Mouse (Mus musculus) gastrocnemius, postnatal 4 days (tissue): ENCODE data around the gene Rmnd1. TPM values are rescaled to one million over a fixed set of nuclear protein-coding genes. Genes with fewer than 3 reads are reported as not detected.

Experiments
- DNase-seq, 2 experiments: peaks; one replicate each; pipeline ENCODE4 v3.0.0; 2021 to 2022; ENCODE audit warnings: low spot score in 2 of 2, mixed read lengths in 2 of 2
- total RNA-seq, 2 experiments: library from RNA; stranded (reverse); gene quantifications; 2 replicates each; pipeline ENCODE4 v1.2.3; 2021

The Rmnd1 gene
- total RNA-seq, 2 experiments from 2014 or later: 24.6 to 34.3 TPM

GRCm38 (mm10) chr10:4395321-4395720 lies 36.9 kb downstream of the Rmnd1 start:
- no peak for DNase-seq

- no peak for DNase-seq
These were observed 40.3 kb downstream of the Rmnd1 start for GRCm38 (mm10) chr10:4391851-4392250.

GRCm38 (mm10) chr10:4391076-4391475 lies 41.1 kb downstream of the Rmnd1 start:
- DNase-seq: no peak

GRCm38 (mm10) chr10:4390550-4390949 lies 41.6 kb downstream of the Rmnd1 start:
- no peak for DNase-seq

GRCm38 (mm10) chr10:4389461-4390112 lies 42.6 kb downstream of the Rmnd1 start:
- DNase-seq: no peak

- no peak for DNase-seq
These were observed 43.2 kb downstream of the Rmnd1 start for GRCm38 (mm10) chr10:4389036-4389435.

GRCm38 (mm10) chr10:4388384-4388745 lies 43.8 kb downstream of the Rmnd1 start:
- no peak for DNase-seq

- peak; percentile 58 to 71 for DNase-seq
These were observed 44.3 kb downstream of the Rmnd1 start, which contains the start of gene Zbtb2 for GRCm38 (mm10) chr10:4387701-4388383. Zbtb2 (minus strand) TSS chr10:4388108.

GRCm38 (mm10) chr10:4386609-4387591 lies 45.3 kb downstream of the Rmnd1 start:
- DNase-seq: peak; percentile 95 to 96

- DNase-seq: no peak
These were observed 47.9 kb downstream of the Rmnd1 start for GRCm38 (mm10) chr10:4384244-4384643.

- DNase-seq: no peak
These were observed 51.4 kb downstream of the Rmnd1 start for GRCm38 (mm10) chr10:4380748-4381147.

- DNase-seq: no peak
These were observed 55.3 kb downstream of the Rmnd1 start for GRCm38 (mm10) chr10:4376931-4377330.

GRCm38 (mm10) chr10:4376461-4376860 lies 55.7 kb downstream of the Rmnd1 start:
- no peak for DNase-seq

GRCm38 (mm10) chr10:4375267-4375666 lies 56.9 kb downstream of the Rmnd1 start:
- no peak for DNase-seq

- DNase-seq: no peak
These were observed 57.5 kb downstream of the Rmnd1 start for GRCm38 (mm10) chr10:4374734-4375133.

- no peak for DNase-seq
These were observed 57.9 kb downstream of the Rmnd1 start for GRCm38 (mm10) chr10:4374239-4374638.

- no peak for DNase-seq
These were observed 58.6 kb downstream of the Rmnd1 start for GRCm38 (mm10) chr10:4373558-4373957.

GRCm38 (mm10) chr10:4372011-4372410 lies 60.2 kb downstream of the Rmnd1 start:
- no peak for DNase-seq

- DNase-seq: no peak
These were observed 62.1 kb downstream of the Rmnd1 start for GRCm38 (mm10) chr10:4370105-4370504.

GRCm38 (mm10) chr10:4364618-4365017 lies 67.6 kb downstream of the Rmnd1 start:
- DNase-seq: no peak

GRCm38 (mm10) chr10:4357435-4357834 lies 74.8 kb downstream of the Rmnd1 start:
- DNase-seq: no peak

GRCm38 (mm10) chr10:4356640-4357039 lies 75.5 kb downstream of the Rmnd1 start:
- DNase-seq: no peak
